Mouse (Mus musculus) heart, postnatal 0 days (tissue): ENCODE results near the gene Dqx1.

Experiments
- CTCF ChIP-seq: IDR thresholded peaks from 2 replicates; pipeline ENCODE4 v1.5.1; 2016; ENCODE audit warnings: antibody characterized with exemption, control low read depth, low read depth
- EP300 ChIP-seq: IDR thresholded peaks from 2 replicates; pipeline ENCODE4 v1.6.1; 2016; ENCODE audit warnings: antibody characterized with exemption, low read depth

DNA sequence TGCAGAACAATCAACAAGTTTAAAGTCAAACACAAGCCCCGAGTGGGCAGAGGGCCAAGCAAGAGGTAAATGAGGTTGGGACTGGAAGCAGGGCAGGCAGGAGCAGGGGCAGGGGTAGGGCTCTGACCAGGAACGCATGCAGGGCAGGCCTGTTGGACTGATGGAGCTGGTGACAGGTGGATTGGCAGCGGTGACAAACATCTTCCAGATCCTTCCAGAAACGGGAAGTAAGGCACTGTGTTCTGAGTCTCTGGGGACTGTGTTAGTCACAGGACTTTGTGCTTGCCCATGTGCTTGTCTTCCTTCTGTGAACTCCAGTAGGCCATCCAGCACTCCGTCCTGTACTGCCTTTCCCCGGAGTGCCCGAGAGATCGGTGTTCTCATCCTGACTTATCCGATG lies 12.9 kb upstream of the Dqx1 start:
- TF ChIP-seq CTCF (no peak), EP300 (no peak)
